In the genomic region with DNA sequence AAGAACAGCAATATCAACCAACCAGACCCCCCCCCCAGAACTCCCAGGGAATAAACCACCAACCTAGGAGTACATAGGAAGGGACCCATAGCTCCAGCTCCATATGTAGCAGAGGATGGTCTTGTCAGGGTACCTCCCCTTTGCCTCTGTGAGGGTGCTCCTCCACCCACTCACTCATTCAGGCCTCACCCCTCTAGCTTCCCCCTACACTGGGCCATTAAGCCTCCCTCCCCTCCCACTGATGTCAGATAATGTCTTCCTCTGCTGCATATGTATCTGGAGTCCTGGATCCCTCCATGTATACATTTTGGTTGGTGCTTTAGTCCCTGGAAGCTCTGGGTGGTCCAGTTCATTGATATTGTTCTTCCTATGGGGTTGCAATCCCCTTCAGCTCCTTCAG, we compare ENCODE assay signal across 25 mouse cellular contexts.
"Had no signal": no experiment of that assay in that cellular context is flagged by ENCODE, and none has a peak within 500 bp of the region (broad histone marks: within the 10 kb centered on the region; RNA-seq: fewer than 3 reads in every experiment).

No protein-coding gene starts in this region.

- H3K36me3 ChIP-seq: heart, embryonic 13.5 days; heart, embryonic 15.5 days; hindbrain, embryonic 13.5 days; hindbrain, embryonic 15.5 days; kidney, embryonic 15.5 days; limb, embryonic 13.5 days; limb, embryonic 15.5 days; liver, embryonic 12.5 days had no signal

- H3K4me3 ChIP-seq: heart, embryonic 13.5 days; heart, embryonic 15.5 days; hindbrain, embryonic 13.5 days; hindbrain, embryonic 15.5 days; kidney, embryonic 15.5 days; limb, embryonic 13.5 days; limb, embryonic 15.5 days; liver, embryonic 12.5 days had no signal

- DNase-seq: gastrocnemius, postnatal 14 days; gastrocnemius, postnatal 36 days; heart, adult 18-20 months; heart, postnatal 14 days; heart, postnatal 36 days; kidney, adult 11 months; kidney, adult 2 months; kidney, adult 9 months; kidney, postnatal 14 days; kidney, postnatal 36 days; layer of hippocampus, adult 9-11 months; layer of hippocampus, postnatal 36 days; left cerebral cortex, postnatal 4 days had no signal

- H3K4me1 ChIP-seq: heart, embryonic 13.5 days; heart, embryonic 15.5 days; hindbrain, embryonic 13.5 days; hindbrain, embryonic 15.5 days; kidney, embryonic 15.5 days; limb, embryonic 13.5 days; limb, embryonic 15.5 days; liver, embryonic 12.5 days had no signal

- H3K9me3 ChIP-seq: heart, embryonic 13.5 days; heart, embryonic 15.5 days; hindbrain, embryonic 13.5 days; hindbrain, embryonic 15.5 days; kidney, embryonic 15.5 days; limb, embryonic 13.5 days; limb, embryonic 15.5 days; liver, embryonic 12.5 days had no signal

- H3K9ac ChIP-seq: heart, embryonic 13.5 days; heart, embryonic 15.5 days; hindbrain, embryonic 13.5 days; hindbrain, embryonic 15.5 days; kidney, embryonic 15.5 days; limb, embryonic 13.5 days; limb, embryonic 15.5 days; liver, embryonic 12.5 days had no signal

- H3K4me2 ChIP-seq: heart, embryonic 11.5 days; heart, embryonic 13.5 days; heart, embryonic 15.5 days; hindbrain, embryonic 13.5 days; hindbrain, embryonic 15.5 days; kidney, embryonic 15.5 days; limb, embryonic 13.5 days; limb, embryonic 15.5 days; liver, embryonic 12.5 days had no signal

- H3K27me3 ChIP-seq: heart, embryonic 13.5 days; heart, embryonic 15.5 days; hindbrain, embryonic 13.5 days; hindbrain, embryonic 15.5 days; kidney, embryonic 15.5 days; limb, embryonic 13.5 days; limb, embryonic 15.5 days; liver, embryonic 12.5 days had no signal

- H3K27ac ChIP-seq: heart, embryonic 13.5 days; heart, embryonic 15.5 days; hindbrain, embryonic 13.5 days; hindbrain, embryonic 15.5 days; hindbrain, postnatal 0 days; kidney, embryonic 15.5 days; kidney, postnatal 0 days; limb, embryonic 13.5 days; limb, embryonic 15.5 days; liver, embryonic 12.5 days had no signal

- ATAC-seq: hindbrain, postnatal 0 days; intestine, embryonic 16.5 days; liver, embryonic 12.5 days had no signal
